Mouse (Mus musculus) cerebellum, adult 2 months (tissue): Measurements from ENCODE around the gene Jup.

Source experiments
- CTCF ChIP-seq: fragments of 200-500 bp; IDR thresholded peaks from 2 replicates; pipeline ENCODE4 v1.5.1; 2011; ENCODE audit warnings: low read depth, mild to moderate bottlenecking, control low read depth, low read length, moderate library complexity, borderline replicate concordance; ENCODE audit not compliant: insufficient read depth
- POLR2A ChIP-seq: fragments of 200-500 bp; IDR thresholded peaks from 2 replicates; pipeline ENCODE4 v1.6.1; 2011; ENCODE audit warnings: low read length, control low read depth, borderline replicate concordance; ENCODE audit not compliant: insufficient read depth

DNA sequence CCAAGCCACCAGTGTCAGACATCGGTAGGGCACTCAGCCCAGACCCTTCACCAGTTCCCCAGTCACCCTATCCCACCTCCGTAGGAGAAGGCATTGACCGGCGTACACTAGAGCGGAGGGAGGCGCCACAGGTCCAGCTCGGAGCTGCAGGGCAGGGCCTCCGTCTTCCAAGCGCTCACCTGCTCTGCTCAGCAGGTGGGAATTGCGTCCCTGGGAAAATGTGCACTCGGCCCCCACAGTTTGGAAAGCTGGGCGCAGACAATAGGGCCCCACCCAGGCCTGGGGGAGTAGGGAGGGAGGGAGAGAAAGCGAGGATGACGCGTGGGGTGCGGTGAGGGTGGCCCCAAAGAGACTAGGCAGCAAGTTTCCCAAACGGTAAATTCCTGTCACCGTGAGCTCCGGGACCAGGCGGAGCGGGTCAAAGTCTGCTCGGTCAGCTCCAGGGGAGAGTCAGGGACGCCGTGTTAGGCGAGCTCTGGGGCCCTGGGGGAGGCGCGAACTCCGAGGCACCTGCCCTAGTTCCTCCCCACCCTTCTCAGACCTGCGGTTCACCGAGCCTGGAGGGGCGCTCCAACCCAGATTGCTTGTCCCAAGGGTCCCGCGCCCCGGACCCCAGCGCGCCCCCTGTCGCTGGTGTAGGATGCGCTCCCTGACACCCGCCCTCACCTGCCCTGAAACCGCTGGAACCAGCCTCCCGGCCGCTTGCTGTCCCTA lies 520 bp downstream of the Jup start:
- TF ChIP-seq CTCF (no peak), POLR2A (0 out of 2 replicates have a peak, but pooled peaks have one; percentile 22)
